Mouse (Mus musculus): ENCODE data around the gene Vash2. TPM values are rescaled to one million over a fixed set of nuclear protein-coding genes. Genes with fewer than 3 reads are reported as not detected.

Gene Vash2
- total and polyA plus RNA-seq, 2 experiments from 2014 or later = 23.5 to 39.5 TPM

DNA sequence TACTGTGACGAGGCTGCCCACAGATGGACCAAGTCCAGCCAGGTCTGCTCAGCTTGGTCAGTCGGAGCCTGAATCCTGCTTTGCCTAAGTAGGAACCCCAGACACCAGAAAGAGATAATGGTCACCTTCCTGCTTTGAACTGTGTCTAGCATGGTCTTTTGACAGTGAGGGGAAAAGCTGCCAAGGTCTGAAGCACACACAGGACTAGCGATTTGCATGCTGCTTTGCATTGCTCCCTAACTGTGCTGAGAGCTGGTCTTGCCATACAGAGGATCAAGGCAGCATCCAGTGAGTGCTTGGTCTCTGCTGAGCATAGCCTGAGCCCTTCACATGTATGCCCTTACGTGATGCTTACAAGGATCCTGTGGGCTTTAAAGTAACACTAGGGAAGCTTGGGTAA, 2.3 kb upstream of the Vash2 start:
- Histone ChIP-seq H3K9me3 (replicated peaks; ENCODE audit: control insufficient read depth, low read length) (no peaks in the 10 kb centered on the region), H3K36me3 (replicated peaks; ENCODE audit: control insufficient read depth, insufficient read depth, low read length) (no peaks in the 10 kb centered on the region), H3K27me3 (ENCODE audit: control insufficient read depth, insufficient read depth, low read length) (no peaks in the 10 kb centered on the region), H3K4me3 (ENCODE audit: low read depth, low read length) (no peak overlapping the region), H3K9ac (replicated peaks; ENCODE audit: low read depth, low read length) (no peak overlapping the region), H3K4me1 (ENCODE audit: control insufficient read depth, insufficient read depth) (peaks cover 16% of the 10 kb centered on the region), H3K4me2 (ENCODE audit: low read depth, low read length) (no peak overlapping the region), H3K27ac (ENCODE audit: low read depth) (no peak overlapping the region)
- DNase-seq (ENCODE audit: low spot score) (no peak), ATAC-seq (ENCODE audit: insufficient read depth, low read depth) (no peak)
- TF ChIP-seq EP300 (IDR thresholded peaks at IDR 0.05; ENCODE audit: low read depth) (no peak), CTCF (IDR thresholded peaks at IDR 0.05; ENCODE audit: low read depth) (no peak)
- WGBS = 76% methylated on average over 4 of the region's 4 CpGs

- Histone ChIP-seq H3K4me2 (ENCODE audit: low read depth, low read length) (no peak overlapping the region), H3K9me3 (replicated peaks; ENCODE audit: control insufficient read depth, low read length) (no peaks in the 10 kb centered on the region), H3K4me1 (ENCODE audit: control insufficient read depth, insufficient read depth) (peaks cover 16% of the 10 kb centered on the region), H3K27me3 (ENCODE audit: control insufficient read depth, insufficient read depth, low read length) (no peaks in the 10 kb centered on the region), H3K4me3 (ENCODE audit: low read depth, low read length) (no peak overlapping the region), H3K27ac (ENCODE audit: low read depth) (no peak overlapping the region), H3K9ac (replicated peaks; ENCODE audit: low read depth, low read length) (no peak overlapping the region), H3K36me3 (replicated peaks; ENCODE audit: control insufficient read depth, insufficient read depth, low read length) (no peaks in the 10 kb centered on the region)
- no peak for ATAC-seq (ENCODE audit: insufficient read depth, low read depth)
- WGBS = 90% methylated on average over 1 of the region's 1 CpGs
- DNase-seq (ENCODE audit: low spot score) = no peak
- TF ChIP-seq EP300 (IDR thresholded peaks at IDR 0.05; ENCODE audit: low read depth) (no peak), CTCF (IDR thresholded peaks at IDR 0.05; ENCODE audit: low read depth) (no peak)
Observed at GRCm38 (mm10) chr1:190980470-190980869, 1.4 kb upstream of the Vash2 start.

DNA sequence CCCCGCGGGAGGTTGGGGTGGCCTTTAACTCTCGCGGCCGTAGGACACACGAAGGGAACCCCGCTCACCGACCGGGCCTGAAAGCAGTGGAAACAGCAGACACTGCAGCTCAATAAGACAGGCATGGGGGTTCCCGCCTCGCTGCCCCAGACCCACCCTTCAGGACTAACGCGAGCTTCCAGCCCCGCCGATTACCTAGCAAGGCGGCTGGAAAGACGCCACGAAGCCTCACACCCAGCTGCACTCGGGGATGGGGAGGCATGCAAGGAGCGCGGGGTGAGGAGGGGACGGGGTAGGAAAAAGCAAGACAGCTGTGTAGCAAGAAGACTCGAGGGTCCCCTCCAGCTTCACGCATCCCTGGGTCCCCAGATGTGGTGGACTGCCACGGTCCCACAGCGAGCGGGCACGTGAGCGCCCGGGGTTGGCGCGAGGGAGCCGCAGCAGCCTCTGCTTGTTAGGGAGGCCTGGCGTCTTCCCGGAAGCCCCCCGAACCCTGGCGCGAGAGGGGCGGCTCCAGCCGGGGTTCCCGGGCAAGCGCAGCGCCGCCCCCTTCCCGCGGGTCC, 504 bp downstream of the Vash2 start:
- Histone ChIP-seq H3K4me3 (ENCODE audit: low read depth, low read length) (peak overlapping the region; percentile 61), H3K36me3 (replicated peaks; ENCODE audit: control insufficient read depth, insufficient read depth, low read length) (0 out of 2 replicates have a peak, but pooled peaks cover 4% of the 10 kb centered on the region), H3K27me3 (ENCODE audit: control insufficient read depth, insufficient read depth, low read length) (no peaks in the 10 kb centered on the region), H3K4me1 (ENCODE audit: control insufficient read depth, insufficient read depth) (peaks cover 16% of the 10 kb centered on the region), H3K9me3 (replicated peaks; ENCODE audit: control insufficient read depth, low read length) (no peaks in the 10 kb centered on the region), H3K4me2 (ENCODE audit: low read depth, low read length) (peak overlapping the region; percentile 97), H3K27ac (ENCODE audit: low read depth) (peak overlapping the region; percentile 90), H3K9ac (replicated peaks; ENCODE audit: low read depth, low read length) (peak overlapping the region; percentile 78)
- DNase-seq (ENCODE audit: low spot score) = no peak
- peak; percentile 18 for ATAC-seq (ENCODE audit: insufficient read depth, low read depth)
- TF ChIP-seq EP300 (IDR thresholded peaks at IDR 0.05; ENCODE audit: low read depth) (no peak), CTCF (IDR thresholded peaks at IDR 0.05; ENCODE audit: low read depth) (no peak)
- under 1% methylated on average over 44 of the region's 46 CpGs for WGBS

GRCm38 (mm10) chr1:190978001-190978400, 1.1 kb downstream of the Vash2 start:
- 1% methylated on average over 22 of the region's 22 CpGs for whole genome bisulfite sequencing

DNA sequence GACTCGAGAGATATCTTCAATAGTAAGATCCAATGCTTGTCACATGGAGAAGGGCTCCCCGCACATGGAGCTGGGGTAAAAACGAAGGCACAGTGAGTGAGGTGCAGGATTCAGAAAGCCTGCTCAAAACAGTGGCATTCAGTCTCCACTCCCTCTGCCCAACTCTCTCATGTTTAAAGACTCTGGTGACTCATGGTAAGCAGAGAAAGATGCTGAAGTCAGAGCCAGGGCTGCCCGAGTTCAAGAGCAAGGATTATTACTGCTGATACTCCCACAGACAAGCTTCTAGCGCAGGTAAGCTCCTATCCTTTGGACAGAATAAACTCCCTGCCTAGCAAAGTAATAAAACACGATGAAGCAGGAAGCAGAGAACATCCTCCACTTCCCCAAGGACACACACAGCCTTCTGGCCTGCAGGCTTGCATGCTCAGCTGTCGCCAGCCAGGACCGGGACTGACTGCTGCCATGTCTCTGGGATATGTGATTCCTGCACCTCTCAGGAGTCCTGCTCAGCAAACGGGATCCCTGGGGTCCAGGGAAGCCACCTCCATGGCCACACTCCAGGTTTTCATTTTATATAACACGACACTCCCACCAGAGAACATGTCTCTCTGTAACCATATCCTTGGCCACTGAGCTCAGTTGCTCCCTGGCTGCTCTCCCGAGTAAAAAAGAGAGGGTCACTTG, 2.1 kb downstream of the Vash2 start:
- no peaks in the 10 kb centered on the region for H3K9me3 ChIP-seq (replicated peaks; ENCODE audit: control insufficient read depth, low read length)
- 22% methylated on average over 11 of the region's 11 CpGs for WGBS
- no peak for ATAC-seq (ENCODE audit: insufficient read depth, low read depth)
- H3K9ac ChIP-seq (replicated peaks; ENCODE audit: low read depth, low read length) = no peak overlapping the region
- peaks cover 29% of the 10 kb centered on the region for H3K4me1 ChIP-seq (ENCODE audit: control insufficient read depth, insufficient read depth)
- peak overlapping the region; percentile 61 for H3K4me3 ChIP-seq (ENCODE audit: low read depth, low read length)
- H3K27me3 ChIP-seq (ENCODE audit: control insufficient read depth, insufficient read depth, low read length) = no peaks in the 10 kb centered on the region
- no peak for TF ChIP-seq EP300 (IDR thresholded peaks at IDR 0.05; ENCODE audit: low read depth)
- TF ChIP-seq CTCF (IDR thresholded peaks at IDR 0.05; ENCODE audit: low read depth) = no peak
- no peak for DNase-seq (ENCODE audit: low spot score)
- H3K27ac ChIP-seq (ENCODE audit: low read depth) = peak overlapping the region; percentile 1; the same call in 1 of the 2 replicates
- 0 out of 2 replicates have a peak, but pooled peaks cover 4% of the 10 kb centered on the region for H3K36me3 ChIP-seq (replicated peaks; ENCODE audit: control insufficient read depth, insufficient read depth, low read length)
- peak overlapping the region; percentile 97 for H3K4me2 ChIP-seq (ENCODE audit: low read depth, low read length)

More at GRCm38 (mm10) chr1:190978001-190978400, 1.1 kb downstream of the Vash2 start:
- TF ChIP-seq CTCF (IDR thresholded peaks at IDR 0.05; ENCODE audit: low read depth) (no peak), EP300 (IDR thresholded peaks at IDR 0.05; ENCODE audit: low read depth) (no peak)
- Histone ChIP-seq H3K9me3 (replicated peaks; ENCODE audit: control insufficient read depth, low read length) (no peaks in the 10 kb centered on the region), H3K27ac (ENCODE audit: low read depth) (peak overlapping the region; percentile 90), H3K27me3 (ENCODE audit: control insufficient read depth, insufficient read depth, low read length) (no peaks in the 10 kb centered on the region), H3K36me3 (replicated peaks; ENCODE audit: control insufficient read depth, insufficient read depth, low read length) (0 out of 2 replicates have a peak, but pooled peaks cover 4% of the 10 kb centered on the region), H3K4me1 (ENCODE audit: control insufficient read depth, insufficient read depth) (peaks cover 22% of the 10 kb centered on the region), H3K9ac (replicated peaks; ENCODE audit: low read depth, low read length) (peak overlapping the region; percentile 78), H3K4me2 (ENCODE audit: low read depth, low read length) (peak overlapping the region; percentile 97), H3K4me3 (ENCODE audit: low read depth, low read length) (peak overlapping the region; percentile 61)
- DNase-seq (ENCODE audit: low spot score) (no peak), ATAC-seq (ENCODE audit: insufficient read depth, low read depth) (no peak)
